Mouse (Mus musculus): ENCODE data around the gene Sms.

Gene Sms

GRCm38 (mm10) chrX:157449000-157449399, 43.1 kb downstream of the Sms start:
- DNase-seq (ENCODE audit: low spot score): no peak

DNA sequence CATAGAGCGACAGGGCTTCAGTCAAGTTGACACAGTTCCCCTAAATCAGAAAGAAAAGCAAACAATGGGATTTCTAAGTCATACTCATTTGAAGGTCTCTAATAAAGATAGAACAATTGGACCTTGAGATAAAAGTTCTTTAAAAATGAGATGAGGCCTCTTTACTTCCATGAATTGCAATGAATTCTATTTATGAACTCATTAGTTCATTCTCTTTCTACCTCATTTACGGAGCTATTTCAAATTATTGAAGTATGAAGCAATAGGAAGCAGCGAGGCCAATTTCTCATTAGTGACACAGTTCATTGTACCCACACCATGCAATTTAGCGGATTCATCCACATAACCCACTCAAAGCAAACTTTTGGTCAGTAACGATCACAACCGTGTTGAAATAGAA, 44.7 kb downstream of the Sms start:
- DNase-seq (ENCODE audit: low spot score): no peak

DNA sequence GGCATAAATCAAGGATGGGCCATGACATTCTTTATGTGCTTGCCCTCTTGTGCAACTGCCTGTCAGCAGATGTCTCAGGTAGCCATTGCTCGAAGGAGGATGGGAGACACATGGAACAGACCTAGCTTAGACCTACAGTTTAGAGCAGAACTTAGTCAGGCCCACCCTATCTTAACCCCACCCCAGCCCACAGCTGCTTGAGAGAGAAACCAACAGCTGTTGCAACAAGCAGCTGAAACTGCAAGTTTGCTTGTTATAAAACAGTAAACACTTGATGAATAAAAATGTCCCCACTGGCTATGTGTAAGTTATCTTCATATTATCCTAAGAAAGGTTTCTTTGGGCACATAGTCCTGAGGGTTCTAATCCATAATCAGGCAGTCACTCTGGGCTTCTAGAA, 57.3 kb downstream of the Sms start:
- DNase-seq (ENCODE audit: low spot score): no peak

- no peak for DNase-seq (ENCODE audit: low spot score)
Measured at GRCm38 (mm10) chrX:157419451-157419850, 72.6 kb downstream of the Sms start.

GRCm38 (mm10) chrX:157415212-157415611, 76.9 kb downstream of the Sms start, which contains the start of gene Phex:
Gene Phex (minus strand): TSS chrX:157415312.
- DNase-seq (ENCODE audit: low spot score): no peak

GRCm38 (mm10) chrX:157404919-157405318, 87.2 kb downstream of the Sms start:
- no peak for DNase-seq (ENCODE audit: low spot score)

Measured in yolk sac, embryonic 10.5 days (tissue).